Mouse (Mus musculus) spleen, postnatal 10 days (tissue): Measurements from ENCODE around the gene Lypd8.
"Not testable (repeated sequence)": the region's sequence is repeated elsewhere in the genome, so short reads cannot be mapped to it uniquely, and the experiment has no call there.

Experiments
- DNase-seq, 2 experiments: peaks; one replicate each; pipeline ENCODE4 v3.0.0; 2021 to 2022; ENCODE audit warnings: low spot score in 2 of 2

The Lypd8 gene

DNA sequence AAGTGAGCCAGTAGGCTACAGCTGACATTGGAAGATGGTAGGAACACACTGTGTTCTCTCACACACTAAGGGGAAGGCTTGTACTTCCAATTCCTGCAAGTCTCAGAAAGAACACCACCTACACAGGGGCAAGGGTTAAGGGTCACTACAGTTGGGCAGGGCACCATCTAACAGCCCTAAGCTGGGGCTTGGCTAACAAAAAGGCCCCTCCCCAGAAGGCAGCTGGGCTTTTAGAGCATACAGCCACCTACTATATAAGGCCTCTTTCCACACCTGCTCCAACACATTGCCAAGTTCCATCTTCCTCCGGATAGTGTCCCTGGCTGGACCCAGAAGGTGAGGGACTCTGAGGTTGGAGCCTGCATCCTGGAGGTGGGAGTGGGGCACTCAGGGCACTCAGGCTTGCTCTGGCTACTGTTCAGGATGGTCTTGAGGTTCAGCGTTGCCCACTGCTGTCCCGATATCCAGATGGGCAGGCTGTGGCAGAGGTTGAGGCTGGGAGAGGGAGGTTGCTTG, at the start of gene Lypd8:
TSS of gene Lypd8 (plus strand) at position 281 of the 516 bp plus-strand sequence.
- no peak for DNase-seq

DNA sequence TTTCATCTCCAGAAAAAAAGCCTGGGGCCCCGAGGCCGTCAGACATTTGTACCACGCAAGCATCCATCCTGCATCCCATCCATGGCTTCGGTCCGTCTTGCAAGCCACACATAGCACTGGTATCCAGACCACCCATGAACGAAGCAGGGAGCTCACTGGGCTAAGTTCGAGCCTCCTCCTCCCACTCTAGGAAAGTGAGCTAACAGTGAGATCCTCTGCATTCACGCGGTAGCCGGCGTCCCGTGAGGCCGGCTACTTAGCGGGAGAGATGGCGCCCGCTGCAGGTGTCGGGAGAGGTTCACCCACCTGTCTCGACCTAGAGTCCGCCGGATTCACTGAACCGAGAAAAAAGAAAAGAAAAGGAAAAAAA, 49.0 kb upstream of the Lypd8 start:
- DNase-seq, result no peak

DNA sequence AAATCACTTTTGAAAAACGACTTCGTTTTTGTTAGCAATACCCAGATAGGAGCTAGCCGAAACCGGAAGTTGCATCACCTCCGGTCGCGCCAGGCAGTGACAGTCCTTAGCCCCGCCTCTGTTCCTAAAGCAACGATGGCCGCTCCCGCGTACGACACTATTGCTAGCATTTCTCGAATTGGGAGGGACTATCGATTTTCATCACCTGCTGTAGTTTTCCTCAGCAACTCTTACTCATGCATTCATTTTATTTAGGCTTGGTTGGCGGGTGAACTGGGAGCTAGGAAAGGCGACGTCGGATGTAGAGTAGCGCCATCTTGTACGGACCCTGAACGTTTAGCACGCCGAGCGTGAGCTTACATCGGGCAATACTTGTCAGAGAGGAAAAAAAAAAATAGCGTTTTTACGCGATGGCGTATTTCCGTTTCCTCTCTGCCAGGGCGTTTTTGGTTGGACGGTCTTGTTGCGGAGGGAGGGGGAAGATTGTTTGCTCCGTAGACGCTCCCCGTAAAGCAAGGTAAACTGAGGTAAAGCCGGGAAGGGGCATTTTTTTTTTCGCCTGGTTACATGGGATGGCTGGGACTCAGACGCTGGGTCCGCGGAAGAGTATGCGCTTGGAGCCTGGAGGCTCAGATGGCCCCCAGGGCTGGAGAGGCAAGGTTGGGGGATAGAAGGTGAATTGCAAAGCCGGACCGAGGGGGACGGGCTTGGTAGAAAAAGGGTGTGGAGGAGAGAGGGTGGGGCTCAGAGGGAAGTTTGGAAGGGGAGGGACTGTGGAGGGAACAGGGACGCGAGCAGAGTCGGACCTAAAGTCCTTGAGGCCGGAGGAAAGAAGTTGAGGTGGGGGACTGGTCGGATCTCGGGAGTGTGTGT, 48.3 kb upstream of the Lypd8 start, which contains the start of the genes Zfp672 and Sh3bp5l:
TSS of gene Zfp672 (minus strand) at position 64 of the 873 bp plus-strand sequence.
TSS of gene Sh3bp5l (plus strand) at position 449 of the 873 bp plus-strand sequence.
- peak; percentile 88 to 93 for DNase-seq

DNA sequence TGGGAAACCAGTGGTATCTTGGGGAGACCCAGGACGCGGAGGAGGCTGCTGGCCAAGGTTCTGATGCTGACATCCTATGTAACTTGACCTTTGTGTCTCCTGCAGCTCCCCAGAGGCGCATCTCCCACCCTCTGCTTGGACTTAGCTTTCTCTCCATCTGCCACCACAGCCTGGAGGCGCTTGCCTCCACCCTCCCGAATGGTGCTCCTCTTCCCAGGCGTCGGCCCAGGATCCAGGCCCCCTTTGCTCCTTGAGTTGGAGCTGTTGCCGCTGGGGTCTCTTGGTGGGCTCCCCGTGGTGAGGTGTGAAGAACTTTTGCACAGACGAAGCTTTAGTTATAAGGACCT, 47.7 kb upstream of the Lypd8 start:
- no peak for DNase-seq

DNA sequence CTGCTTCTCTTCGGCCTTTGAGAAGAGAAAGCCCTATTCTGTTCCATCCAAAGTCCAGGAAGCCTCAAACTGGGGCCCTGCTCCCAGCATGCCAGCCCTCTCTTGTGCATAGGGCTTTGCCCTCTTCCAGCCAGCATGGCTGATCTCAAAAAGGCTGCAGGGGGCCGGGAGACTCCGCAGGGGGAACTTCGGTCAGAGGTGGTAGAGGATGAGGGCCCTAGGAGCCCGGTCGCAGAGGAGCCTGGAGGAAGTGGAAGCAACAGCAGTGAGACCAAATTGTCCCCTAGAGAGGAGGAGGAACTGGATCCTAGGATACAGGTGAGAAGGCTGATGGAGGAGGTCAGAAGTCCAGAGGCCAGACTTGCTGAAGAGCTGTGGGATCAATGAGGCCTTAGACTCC, 47.3 kb upstream of the Lypd8 start:
- DNase-seq, result no peak

DNA sequence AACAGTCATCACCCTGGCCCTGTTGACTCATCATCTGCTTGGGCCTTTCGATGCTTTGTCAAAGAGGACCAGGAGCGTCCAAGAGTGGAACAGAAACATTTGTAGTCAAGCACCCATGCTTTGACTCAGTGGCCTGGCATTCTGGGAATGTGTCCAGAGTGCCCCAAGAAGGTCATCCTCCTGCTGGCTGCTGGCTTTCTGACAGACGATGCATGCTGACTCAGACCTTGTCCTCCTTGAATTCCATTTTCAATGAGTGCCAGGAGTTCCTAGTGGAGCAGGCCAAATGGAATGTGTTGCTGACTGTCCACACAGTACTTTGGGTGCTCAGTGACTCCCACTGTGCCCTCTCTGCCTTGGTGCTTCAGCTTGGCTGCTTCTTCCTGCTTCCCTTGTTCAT, 44.1 kb upstream of the Lypd8 start:
- DNase-seq, result no peak

DNA sequence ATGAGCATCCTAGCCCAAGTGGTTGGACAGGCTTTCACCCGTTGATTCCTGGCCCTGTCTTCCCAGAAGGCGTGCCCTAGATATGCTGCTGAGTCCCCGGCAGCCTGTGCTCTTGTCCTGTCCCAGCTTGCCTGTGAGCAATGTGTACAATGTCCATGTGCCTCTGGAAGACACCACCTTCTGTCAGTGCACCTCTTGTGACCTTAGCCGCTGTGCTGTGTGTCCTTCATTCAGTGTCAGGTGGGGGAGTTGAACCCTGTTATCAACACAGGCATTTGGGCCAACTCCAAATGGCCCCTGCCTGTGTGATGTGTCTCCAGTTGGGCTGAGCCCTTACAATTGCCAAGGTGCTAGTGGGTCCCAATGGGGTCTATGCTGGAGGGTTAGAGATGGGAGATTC, 32.1 kb upstream of the Lypd8 start:
- DNase-seq, result no peak

DNA sequence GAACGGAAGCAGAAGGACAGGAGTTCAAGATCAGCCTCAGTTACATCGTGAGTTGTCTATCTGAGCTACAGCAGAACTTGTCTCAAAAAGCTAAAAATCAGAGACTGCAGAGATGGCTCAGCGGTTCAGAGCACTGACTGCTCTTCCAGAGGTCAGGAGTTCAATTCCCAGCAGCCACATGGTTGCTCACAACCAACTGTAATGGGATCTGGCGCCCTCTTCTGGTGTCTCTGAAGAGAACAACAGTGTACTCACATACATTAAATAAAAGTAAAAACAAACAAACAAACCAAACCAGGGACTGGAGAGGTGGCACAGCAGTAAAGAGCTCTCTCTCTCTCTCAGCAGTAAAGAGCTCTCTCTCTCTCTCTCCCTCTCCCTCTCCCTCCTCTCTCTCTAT, 28.2 kb upstream of the Lypd8 start:
- peak in 1 of 2 experiments; percentile 54 for DNase-seq

DNA sequence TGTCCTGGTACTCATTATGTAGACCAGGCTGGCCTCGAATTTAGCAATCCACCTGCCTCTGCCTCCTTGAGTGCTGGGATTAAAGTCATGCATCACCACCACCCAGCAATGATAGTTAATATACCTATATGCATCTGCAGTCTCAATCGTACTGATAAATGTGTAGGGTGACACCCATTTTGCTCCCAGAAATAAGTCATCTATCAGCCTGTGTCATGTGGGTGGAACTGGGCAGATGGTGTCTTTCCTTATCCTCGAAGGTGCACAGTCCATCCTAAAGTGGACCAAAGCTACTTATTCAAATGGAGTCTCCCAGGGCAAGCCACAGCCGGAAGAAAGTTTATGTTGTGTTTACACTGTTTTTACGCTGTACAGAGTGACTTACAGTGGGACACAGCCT, 27.7 kb upstream of the Lypd8 start:
- DNase-seq, result no peak

DNA sequence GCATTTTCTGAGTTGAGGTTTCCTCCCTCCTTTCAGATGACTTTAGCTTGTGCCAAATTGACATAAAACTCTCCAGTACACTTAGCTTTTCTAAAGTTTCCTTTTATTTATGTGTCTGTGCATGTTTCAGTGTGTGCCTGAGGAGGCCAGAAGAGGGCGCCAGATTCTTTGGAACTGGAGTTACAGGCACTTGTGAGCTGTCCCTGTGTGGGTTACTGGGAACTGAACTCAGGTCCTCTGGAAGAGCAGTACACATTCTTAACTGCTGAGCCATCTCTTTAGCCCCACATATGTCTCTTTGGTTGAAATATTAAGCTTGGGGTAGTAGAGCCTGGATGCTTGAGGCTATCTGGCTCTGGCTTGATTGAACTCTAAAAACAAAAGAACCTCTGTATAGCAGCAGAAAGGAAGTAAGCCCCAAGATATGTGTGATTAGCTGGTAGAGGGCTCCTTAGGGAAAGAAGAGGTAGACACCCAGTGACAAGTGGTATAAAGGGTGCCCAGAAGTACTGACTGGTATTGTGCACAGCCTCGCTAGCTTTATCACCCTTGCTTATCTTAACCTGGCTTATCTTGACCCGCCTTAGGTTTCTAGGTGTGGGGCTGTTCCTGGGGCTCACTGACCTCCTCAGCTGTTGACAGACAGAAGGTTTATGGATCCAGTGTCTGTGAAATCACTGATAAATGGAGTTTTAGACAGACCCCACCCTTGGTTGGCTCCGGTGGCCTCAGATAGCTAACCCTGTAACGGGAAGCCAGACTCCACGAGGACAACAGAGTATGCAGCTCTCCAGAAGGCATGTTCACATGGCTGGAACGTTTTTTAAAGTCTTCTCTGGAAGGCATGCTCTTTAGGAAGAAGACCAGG, 25.9 kb upstream of the Lypd8 start:
- DNase-seq, result peak in 1 of 2 experiments; percentile 63

DNA sequence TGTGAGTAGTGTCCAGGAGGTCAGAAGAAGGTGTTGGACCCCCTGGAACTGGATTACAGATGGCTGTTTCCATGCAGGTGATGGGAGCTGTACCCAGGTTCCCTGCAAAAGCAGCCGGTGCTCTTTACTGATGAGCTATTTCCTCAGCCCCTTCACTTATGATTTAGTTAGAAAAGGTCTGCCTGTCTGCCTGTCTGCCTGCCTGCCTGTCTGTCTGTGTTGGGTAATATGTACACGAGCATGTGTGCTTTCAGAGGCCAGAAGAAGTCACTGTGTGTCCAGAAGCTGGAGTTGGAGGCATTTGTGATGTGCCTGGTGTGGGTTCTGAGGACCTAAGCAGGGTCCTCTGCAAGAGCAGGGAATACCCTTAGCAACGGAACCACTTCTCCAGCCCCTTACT, 25.1 kb upstream of the Lypd8 start:
- DNase-seq, result no peak

DNA sequence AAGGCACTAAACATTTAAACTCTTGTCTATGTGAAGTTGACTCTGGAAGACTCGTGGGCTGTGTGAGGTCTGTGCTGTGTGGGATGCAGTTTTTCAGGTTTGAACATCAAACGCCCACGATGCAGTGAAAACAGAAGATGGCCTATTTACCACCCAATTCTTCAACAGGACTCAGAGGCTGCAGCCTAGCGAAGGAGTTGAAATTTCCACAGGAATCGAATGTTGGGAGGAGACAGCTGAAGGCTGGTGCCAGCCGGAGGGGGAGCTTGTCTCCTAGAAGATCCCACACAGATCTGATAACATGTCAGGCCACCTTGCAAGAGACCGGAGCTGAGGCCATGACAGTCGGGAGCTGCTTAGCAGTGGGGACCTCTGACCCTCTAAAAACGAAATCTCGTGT, 24.4 kb upstream of the Lypd8 start:
- no peak for DNase-seq

DNA sequence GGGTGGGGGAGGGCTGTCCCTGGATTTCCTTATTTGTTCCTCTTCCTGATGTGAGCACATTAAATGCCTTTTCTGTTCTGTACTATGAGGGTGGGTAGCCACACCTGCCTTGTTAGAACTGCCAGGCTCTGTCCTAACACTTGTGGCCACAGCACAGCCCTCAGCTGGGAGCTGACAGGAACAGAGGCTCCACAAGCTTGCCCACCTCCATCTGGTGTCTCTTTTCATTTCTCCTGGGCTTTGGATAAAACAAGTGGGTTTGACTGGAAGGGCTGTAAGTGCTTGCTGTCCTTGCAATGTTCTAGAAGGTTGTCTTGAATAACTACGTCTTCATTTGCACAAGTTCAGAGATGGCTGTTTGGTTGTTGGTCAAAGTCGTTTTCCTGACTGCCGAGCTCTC, 23.9 kb upstream of the Lypd8 start:
- no peak for DNase-seq

DNA sequence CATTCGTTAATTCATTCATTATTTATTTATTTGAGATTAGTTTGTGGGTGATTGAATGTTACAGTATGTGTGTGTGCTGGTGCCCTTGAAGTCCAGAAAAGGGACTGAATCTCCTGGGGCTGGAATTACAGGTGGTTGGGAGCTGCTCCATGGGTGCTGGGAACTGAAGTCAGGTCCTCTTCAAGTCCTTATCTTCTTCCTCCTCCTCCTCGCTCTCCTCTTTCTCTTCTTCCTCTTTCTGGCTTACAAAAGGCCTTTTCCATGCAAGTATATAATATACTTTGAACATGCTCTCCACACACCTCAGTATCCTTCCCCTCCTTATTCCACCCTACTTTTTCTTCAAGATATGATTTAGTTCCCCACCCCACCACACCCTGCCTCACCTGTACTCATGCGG, 21.8 kb upstream of the Lypd8 start:
- DNase-seq, result no peak

DNA sequence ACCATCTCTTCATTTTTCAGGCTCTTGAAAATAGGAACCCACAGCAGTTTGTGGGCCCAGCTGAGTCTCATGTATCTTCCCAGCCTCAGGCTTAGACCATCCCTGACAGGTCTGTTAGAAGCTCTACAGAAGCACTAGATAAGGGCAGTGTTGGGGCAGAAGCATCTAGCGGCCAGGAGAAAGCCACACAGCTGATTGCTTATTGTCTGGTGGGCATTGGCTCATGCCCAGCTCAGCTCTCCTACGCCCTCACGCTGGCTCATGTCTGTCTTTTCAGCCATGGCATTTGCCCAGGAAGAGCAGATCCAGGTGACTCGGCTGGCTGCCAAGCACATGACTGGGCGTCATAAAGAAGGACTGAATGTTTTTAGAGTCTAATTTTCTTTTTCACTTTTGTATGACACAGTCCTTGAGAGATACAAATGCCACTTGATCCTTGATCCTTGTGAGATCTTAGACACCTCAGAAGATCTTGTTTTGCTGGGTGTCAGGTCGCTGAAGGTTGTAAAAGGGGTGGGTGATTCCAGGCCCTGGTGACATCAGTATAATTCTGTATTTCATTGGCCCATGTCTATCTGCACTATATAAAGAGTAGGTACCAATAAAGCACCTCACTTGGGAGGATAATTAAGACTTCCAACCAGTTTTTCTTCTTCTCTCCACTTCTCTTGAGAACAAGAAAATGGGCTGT, 20.9 kb upstream of the Lypd8 start:
- DNase-seq, result peak in 1 of 2 experiments; percentile 37

DNA sequence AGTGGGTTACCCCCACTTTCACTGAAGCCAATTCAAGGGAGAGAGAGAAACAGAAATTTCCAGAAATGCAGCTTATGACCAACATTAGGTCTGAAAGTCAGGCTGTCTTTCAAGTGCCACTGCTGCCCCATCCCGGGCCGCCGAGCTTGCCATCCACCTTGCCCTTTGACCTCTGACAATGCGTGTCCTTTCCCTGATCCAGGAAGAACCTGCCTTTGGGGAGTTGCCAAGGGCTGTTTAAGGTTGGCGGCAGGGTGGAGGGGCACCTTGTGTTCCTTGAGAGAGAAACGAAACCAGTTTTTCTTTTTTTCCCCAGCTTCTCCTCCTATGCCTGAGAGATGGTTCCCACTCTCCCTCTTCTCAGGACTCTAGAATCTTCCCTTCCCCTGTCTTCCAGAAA, 16.3 kb upstream of the Lypd8 start:
- not testable (repeated sequence) for DNase-seq

DNA sequence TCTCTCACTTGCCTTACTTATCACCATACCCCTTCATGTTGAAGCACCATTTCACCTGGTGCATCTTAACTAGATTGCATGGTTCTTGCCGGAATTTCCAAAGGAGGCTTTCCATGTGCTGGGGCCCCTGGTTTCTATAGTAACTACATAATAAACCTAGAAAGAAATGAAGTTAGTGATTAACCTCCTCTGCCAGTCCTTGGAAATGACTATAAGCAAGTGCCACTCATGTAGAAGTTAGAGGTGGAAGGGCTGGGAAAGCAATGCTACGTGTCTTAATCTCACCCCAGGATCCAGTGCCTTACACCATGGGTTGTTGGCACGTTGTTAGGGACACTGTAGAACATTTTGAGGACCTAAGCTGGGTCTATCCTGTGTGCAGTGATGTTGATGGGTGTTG, 14.4 kb upstream of the Lypd8 start:
- no peak for DNase-seq

DNA sequence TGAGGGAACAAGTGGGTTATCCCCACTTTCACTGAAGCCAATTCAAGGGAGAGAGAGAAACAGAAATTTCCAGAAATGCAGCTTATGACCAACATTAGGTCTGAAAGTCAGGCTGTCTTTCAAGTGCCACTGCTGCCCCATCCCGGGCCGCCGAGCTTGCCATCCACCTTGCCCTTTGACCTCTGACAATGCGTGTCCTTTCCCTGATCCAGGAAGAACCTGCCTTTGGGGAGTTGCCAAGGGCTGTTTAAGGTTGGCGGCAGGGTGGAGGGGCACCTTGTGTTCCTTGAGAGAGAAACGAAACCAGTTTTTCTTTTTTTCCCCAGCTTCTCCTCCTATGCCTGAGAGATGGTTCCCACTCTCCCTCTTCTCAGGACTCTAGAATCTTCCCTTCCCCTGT, 12.7 kb upstream of the Lypd8 start:
- DNase-seq, result not testable (repeated sequence)

DNA sequence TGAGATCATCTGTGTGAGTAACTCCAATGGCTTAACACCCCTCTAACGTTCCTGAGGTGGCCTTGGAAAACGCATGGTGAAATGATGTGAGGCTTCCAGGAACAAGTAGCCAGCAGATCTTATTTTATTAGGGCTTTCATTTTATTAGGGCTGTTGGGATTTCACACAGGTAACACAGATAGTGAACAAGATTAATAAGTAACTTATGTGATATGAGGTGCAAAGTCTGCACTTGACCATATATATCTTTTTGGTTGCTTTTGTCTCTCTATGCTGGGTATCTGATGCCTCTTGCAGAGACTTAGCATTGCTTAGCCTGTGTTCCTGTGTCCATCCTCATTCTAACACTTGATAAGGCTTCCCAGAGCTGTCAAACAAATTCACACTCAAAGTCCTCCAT, 1.6 kb upstream of the Lypd8 start:
- DNase-seq, result no peak

DNA sequence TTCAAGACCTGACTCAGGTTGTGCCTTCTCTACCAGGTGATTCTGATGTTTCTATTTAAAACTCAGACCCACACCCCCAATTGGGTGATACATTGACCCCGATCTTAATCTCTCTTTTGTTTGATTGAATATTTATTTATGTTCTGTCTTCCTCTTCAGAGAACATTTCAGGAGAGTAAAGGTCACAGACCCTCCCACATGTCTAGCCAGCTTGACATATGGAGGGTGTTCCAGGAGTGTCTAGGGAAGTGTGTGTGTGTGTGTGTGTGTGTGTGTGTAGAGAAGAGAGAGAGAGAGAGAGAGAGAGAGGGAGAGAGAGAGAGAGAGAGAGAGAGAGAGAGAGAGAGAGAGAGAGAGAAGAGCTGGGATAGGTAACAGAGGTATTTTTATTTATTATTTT, 1.2 kb upstream of the Lypd8 start:
- no peak for DNase-seq

DNA sequence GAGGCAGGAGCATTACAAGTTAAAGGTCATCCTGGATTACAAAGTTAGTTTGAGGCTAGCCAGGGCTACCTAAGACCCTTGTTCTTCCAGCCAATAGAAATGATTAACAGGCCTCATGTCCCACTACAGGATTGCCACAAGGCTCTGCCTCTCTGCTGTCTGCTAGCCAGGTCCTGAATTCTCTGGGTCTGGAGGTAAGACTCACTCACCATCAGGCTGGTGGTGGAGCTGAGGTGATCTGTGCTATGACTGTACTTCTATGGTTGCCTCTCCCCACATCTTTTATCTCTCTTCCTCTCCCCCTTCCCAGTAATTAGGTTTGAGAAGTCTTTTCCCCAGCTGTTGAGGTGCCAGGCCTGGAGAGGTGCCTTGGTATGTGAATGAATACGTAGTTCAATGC, 673 bp downstream of the Lypd8 start:
- no peak for DNase-seq

DNA sequence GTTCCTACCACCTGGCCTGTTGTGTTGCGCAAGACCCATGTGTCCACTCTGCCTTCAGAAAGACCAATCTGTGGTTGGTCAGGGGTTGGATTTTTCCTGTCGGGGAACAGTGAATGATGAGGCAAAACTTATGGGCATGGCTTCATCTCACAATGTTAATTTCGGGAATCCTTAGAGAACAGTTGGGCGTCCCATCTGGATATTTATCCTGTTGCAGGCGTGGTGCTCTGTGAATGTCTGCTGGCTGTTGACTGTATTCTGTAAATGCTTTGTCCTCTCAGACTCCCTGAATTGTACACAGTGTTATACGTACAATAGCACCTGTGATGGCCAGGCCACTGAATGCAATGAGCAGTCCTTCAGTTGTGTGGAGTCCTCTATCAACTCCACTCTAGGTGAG, 3.6 kb downstream of the Lypd8 start:
- no peak for DNase-seq
